Mouse (Mus musculus) C2C12 (cell line): ENCODE data around the gene Utp14b. TPM values are rescaled to one million over a fixed set of nuclear protein-coding genes. Genes with fewer than 3 reads are reported as not detected.

Experiments used
- H3K27me3 ChIP-seq: one replicate; pipeline ENCODE4 v1.6.1; 2011; ENCODE audit not compliant: control insufficient read depth, insufficient read depth, insufficient read length
- H3K36me3 ChIP-seq: one replicate; pipeline ENCODE4 v1.6.1; 2011; ENCODE audit not compliant: control insufficient read depth, insufficient read depth
- H3K4me3 ChIP-seq: one replicate; pipeline ENCODE4 v1.5.1; 2011; ENCODE audit warnings: mild to moderate bottlenecking, control low read depth; ENCODE audit not compliant: poor library complexity, insufficient read depth, severe bottlenecking
- H3K79me2 ChIP-seq: one replicate; pipeline ENCODE4 v1.6.1; 2011; ENCODE audit not compliant: control insufficient read depth, insufficient read depth
- H3K79me3 ChIP-seq: one replicate; pipeline ENCODE4 v1.6.1; 2011; ENCODE audit warnings: low read depth, control low read depth
- H3ac ChIP-seq: one replicate; pipeline ENCODE3; 2011; ENCODE audit warnings: low read depth; ENCODE audit not compliant: control insufficient read depth, insufficient read length
- CEBPB ChIP-seq: IDR thresholded peaks from one replicate; pipeline ENCODE4 v1.6.1; 2011; ENCODE audit warnings: low read depth, mild to moderate bottlenecking, control low read depth, moderate library complexity
- CTCF ChIP-seq: IDR thresholded peaks from one replicate; pipeline ENCODE4 v1.5.1; 2011; ENCODE audit not compliant: control insufficient read depth, insufficient read depth, insufficient read length
- FOSL1 ChIP-seq: IDR thresholded peaks from one replicate; pipeline ENCODE4 v1.8.0; 2011; ENCODE audit warnings: mild to moderate bottlenecking, low read length; ENCODE audit not compliant: poor library complexity, insufficient read depth, severe bottlenecking
- MAX ChIP-seq: IDR thresholded peaks from one replicate; pipeline ENCODE4 v1.6.1; 2011; ENCODE audit warnings: mild to moderate bottlenecking, control low read depth
- MYOD1 ChIP-seq: IDR thresholded peaks from one replicate; pipeline ENCODE4 v1.6.1; 2011; ENCODE audit warnings: low read depth; ENCODE audit not compliant: control insufficient read depth, insufficient read length
- MYOG ChIP-seq: IDR thresholded peaks from one replicate; pipeline ENCODE4 v1.6.1; 2011; ENCODE audit not compliant: control insufficient read depth, insufficient read length; ENCODE audit errors: extremely low read depth
- USF1 ChIP-seq: IDR thresholded peaks from one replicate; pipeline ENCODE4 v1.6.1; 2011; ENCODE audit warnings: low read depth, mild to moderate bottlenecking, control low read depth, moderate library complexity
- polyA plus RNA-seq: library from polyadenylated mRNA; unstranded; fragments of >200 nt; fragmentation: generic; extraction: Trizol; gene quantifications from one replicate; pipeline ENCODE4 v1.2.1, GENCODE M21; 2012; ENCODE audit warnings: missing spikeins

Utp14b gene
- polyA plus RNA-seq, 1 experiment = 2.4 TPM

- H3K79me2 ChIP-seq = peaks cover 37% of the 10 kb centered on the region
- H3ac ChIP-seq = no peak overlapping the region
- H3K4me3 ChIP-seq = no peak overlapping the region
- peaks cover 33% of the 10 kb centered on the region for H3K79me3 ChIP-seq
- TF ChIP-seq CEBPB (no peak), USF1 (no peak), FOSL1 (no peak), MYOG (no peak), CTCF (no peak), MYOD1 (no peak), MAX (no peak)
- H3K36me3 ChIP-seq = no peaks in the 10 kb centered on the region
- H3K27me3 ChIP-seq = no peaks in the 10 kb centered on the region
Measured at GRCm38 (mm10) chr1:78656472-78656871, 1.4 kb upstream of the Utp14b start.

GRCm38 (mm10) chr1:78657021-78657629 lies 713 bp upstream of the Utp14b start:
- H3ac ChIP-seq = no peak overlapping the region
- TF ChIP-seq CEBPB = no peak
- TF ChIP-seq MAX = no peak
- no peak for TF ChIP-seq MYOD1
- TF ChIP-seq MYOG = no peak
- no peak for TF ChIP-seq FOSL1
- no peak for TF ChIP-seq USF1
- no peak for TF ChIP-seq CTCF

GRCm38 (mm10) chr1:78658441-78659269 lies 817 bp downstream of the Utp14b start:
- Histone ChIP-seq H3K79me2 (peaks cover 59% of the 10 kb centered on the region), H3K27me3 (no peaks in the 10 kb centered on the region), H3K4me3 (peak overlapping the region; percentile 93), H3K36me3 (peaks cover 2% of the 10 kb centered on the region), H3ac (peak overlapping the region; percentile 90), H3K79me3 (peaks cover 52% of the 10 kb centered on the region)
- TF ChIP-seq CEBPB (no peak), CTCF (no peak), MAX (no peak), MYOG (no peak), FOSL1 (no peak), USF1 (no peak), MYOD1 (no peak)

More at GRCm38 (mm10) chr1:78657021-78657629, 713 bp upstream of the Utp14b start:
- Histone ChIP-seq H3K36me3 (no peaks in the 10 kb centered on the region), H3K4me3 (peak overlapping the region; percentile 0), H3K27me3 (no peaks in the 10 kb centered on the region), H3K79me3 (peaks cover 38% of the 10 kb centered on the region), H3K79me2 (peaks cover 44% of the 10 kb centered on the region)

- TF ChIP-seq CTCF = no peak
- no peak for TF ChIP-seq CEBPB
- TF ChIP-seq MYOG = no peak
- TF ChIP-seq USF1 = no peak
- no peak for TF ChIP-seq MYOD1
- TF ChIP-seq FOSL1 = no peak
- TF ChIP-seq MAX = no peak
- Histone ChIP-seq H3K36me3 (peaks cover 9% of the 10 kb centered on the region), H3K79me2 (peaks cover 66% of the 10 kb centered on the region), H3K27me3 (no peaks in the 10 kb centered on the region), H3ac (peak overlapping the region; percentile 3), H3K4me3 (peak overlapping the region; percentile 93), H3K79me3 (peaks cover 56% of the 10 kb centered on the region)
Measured at GRCm38 (mm10) chr1:78659270-78659823, 1.5 kb downstream of the Utp14b start.

GRCm38 (mm10) chr1:78664326-78664725 lies 6.5 kb downstream of the Utp14b start:
- Histone ChIP-seq H3ac (no peak overlapping the region), H3K27me3 (no peaks in the 10 kb centered on the region), H3K36me3 (peaks cover 50% of the 10 kb centered on the region), H3K79me3 (peaks cover 62% of the 10 kb centered on the region), H3K79me2 (peaks cover 98% of the 10 kb centered on the region), H3K4me3 (no peak overlapping the region)
- TF ChIP-seq MAX = no peak
- no peak for TF ChIP-seq USF1
- TF ChIP-seq CTCF = no peak
- no peak for TF ChIP-seq FOSL1
- no peak for TF ChIP-seq CEBPB
- no peak for TF ChIP-seq MYOD1
- TF ChIP-seq MYOG = no peak
